Mouse (Mus musculus): Measurements from ENCODE around the gene Slc31a2.

Gene Slc31a2

DNA sequence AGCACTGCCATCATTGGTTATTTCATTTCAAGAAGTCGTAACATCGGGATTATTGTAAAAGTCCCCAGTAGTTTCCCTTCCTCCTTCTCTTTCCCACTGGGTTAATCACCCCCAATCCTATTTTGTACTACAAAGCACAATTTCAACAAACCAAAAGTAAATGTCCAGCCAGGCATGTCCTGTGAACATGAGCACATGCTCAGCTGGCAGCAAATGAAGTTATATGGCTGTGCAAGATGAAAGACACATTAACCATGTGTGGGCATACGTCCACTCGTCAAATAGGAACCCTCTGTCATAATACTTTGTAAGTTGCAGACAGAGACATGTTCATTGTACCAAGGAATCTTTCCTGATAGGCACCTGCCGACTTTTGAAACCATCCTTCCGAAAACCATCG lies 20.6 kb downstream of the Slc31a2 start:
- DNase-seq = no peak

GRCm38 (mm10) chr4:62285576-62285975 lies 23.2 kb downstream of the Slc31a2 start:
- no peak for DNase-seq

DNA sequence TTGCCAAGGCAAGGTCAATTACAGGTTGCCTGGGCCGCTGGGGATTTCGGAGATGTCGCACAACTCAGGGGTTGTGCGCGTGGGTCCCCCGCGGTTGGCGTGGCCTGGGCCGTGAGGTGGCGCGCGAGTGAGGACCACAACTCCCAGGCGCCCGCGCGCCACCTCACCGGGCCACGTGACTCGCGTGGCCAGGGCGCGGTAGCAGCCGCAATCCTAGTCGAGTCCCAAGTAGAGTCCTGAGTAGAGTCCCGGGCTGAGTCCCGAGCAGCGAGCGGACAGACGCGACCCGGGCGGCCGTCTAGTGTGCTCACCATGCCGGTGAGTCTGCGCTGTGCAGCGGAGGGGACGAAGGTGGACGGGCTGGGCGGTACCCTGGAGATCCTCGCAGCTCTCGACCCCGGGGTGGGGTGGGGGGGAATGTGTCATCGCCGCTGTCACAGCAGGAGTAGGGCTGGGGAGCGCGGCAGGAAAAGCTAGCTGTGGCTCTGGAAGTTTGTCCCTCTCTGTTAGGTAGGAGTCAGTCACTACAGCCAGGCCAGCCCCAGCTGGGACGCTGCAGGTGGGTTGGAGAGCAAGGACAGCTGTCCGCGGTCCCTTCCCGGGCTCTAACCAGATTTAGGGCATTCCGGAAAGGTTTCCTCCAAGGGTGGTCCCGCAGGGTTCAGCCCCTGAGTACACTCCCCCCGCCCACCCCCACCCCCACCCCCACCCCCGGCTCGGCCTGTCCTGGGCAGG lies 24.1 kb downstream of the Slc31a2 start:
- peak; percentile 86 for DNase-seq

DNA sequence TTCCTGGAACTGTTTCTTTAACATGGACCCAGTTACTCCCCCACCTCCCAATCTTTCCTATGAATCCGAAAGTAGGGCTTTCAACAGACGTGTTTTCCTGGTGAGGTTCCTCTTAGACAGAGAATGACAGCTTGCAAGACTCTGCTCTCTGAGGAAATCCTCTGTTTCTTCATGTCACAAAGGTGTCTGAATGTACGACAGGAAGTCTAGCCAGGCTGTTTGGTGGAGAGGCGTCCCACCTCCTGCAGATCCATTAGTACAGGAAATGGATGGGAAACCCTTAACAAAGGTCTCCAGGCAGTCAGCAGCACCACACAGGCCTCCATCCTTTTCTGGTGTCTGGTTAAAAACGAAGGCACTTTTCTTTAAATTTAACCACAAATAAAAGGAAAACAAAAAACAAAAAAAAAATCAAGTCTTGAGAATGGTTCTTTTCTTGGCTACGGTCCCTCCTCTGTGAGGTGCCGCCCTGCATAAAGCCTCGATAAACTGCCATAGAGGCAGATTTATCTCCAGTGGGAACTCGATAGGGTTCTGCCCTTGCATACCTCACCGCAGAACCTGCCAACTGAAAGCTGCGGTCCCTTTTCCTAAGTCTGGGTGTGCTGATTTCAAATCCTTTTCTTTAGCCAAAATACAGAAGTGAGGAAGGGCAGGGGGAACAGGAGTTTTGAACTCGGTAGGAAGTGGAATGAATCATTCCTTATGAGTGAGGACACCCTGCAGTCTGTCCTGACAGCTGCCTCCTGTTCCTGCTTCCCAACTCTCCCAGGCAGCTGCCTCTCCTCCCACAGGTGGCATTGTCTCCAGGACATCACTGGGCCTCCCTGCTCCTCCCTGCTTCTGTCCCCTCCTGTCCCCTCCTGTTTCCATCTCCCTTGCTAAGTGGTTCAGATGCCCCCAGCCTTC lies 24.9 kb downstream of the Slc31a2 start:
- DNase-seq = peak; percentile 47

GRCm38 (mm10) chr4:62289226-62289625 lies 26.9 kb downstream of the Slc31a2 start:
- DNase-seq = peak; percentile 45

GRCm38 (mm10) chr4:62290816-62291505 lies 28.6 kb downstream of the Slc31a2 start:
- no peak for DNase-seq

DNA sequence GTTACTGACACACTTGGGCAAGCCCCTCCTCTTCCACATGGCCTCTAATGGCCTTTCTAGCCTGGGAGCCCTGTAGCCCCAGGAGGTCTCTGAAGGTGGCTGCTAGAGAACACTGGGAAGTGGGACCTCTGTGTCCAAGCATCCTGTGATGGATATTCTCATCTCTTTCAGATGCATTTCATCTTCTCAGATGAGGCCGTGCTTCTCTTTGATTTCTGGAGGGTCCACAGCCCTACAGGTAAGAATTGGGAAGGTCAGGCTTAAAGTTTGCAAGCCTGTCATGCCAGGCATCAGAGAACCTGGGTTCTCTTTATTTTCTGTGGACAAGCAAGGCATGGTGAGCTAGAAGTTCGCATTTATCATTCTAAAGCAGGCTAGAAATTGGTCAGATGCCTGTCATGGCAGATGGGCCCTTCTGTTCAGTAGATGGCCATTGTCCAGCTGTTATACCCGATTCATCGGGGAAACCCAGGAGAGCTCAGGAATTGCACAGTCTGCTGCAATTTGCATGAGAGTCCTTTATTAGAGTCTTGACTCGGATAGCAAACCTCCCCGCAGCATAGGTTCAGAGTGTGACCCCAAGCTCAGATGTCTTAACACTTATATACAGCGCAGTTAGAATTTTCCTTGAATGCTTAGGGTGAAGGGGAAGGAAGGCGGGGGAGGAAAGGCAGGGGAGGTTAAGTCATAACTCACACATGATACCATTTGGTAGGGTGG lies 30.3 kb downstream of the Slc31a2 start:
- no peak for DNase-seq

DNA sequence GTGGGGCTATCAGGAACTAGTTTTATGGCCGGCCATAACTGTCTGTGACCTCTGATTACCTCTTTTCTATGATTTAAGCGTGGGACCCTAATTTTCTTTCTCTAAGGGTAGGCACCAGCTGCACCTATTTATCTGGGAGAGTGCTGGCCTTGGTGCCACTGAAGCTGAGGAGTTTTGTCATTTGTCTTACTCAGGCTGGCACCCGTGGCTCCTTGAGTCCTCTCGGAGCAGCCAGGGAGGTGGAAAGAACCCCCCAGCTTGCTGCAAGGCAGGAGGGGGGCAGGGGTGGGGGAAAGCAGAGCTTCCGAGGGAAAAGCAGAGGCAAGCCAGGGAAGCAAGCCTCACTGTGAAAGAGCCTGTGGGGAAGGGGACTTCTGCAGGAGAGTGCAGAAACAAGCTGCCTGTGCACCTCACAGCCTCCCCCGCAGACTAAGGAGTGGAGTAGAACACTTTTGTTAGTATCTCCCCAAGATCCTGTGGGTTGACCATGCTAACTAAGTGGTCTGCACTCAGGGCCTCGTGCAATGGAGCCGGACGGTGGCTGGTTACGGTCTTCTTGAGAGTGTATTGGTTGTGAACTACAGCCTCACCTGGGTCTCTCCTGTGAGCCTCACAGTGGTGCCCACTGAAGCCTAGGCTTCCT lies 31.0 kb downstream of the Slc31a2 start:
- DNase-seq = no peak

- DNase-seq = no peak
Measured at GRCm38 (mm10) chr4:62294741-62295140, 32.4 kb downstream of the Slc31a2 start.

- no peak for DNase-seq
Measured at GRCm38 (mm10) chr4:62297280-62298130, 35.1 kb downstream of the Slc31a2 start.

- no peak for DNase-seq
Measured at GRCm38 (mm10) chr4:62300001-62300400, 37.6 kb downstream of the Slc31a2 start.

DNA sequence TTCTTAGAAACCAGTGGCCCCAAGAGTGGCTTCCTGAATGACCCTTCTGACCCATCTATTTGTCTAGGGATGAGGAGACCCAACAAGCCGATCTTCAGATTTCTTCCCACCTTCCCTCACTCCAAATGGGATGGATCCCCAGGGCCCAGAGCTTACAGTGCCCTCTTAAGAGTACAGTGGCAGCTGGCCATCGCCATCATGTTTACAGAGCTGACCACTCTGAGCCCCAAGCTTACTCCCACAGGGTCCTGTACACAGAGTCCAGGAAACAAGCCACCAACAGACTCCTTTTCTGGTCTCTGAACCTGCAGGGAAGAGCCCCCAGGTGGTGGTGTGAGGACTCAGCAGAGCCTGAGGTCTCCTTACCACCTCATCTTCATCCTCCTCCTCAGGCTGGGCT lies 40.4 kb downstream of the Slc31a2 start:
- no peak for DNase-seq

DNA sequence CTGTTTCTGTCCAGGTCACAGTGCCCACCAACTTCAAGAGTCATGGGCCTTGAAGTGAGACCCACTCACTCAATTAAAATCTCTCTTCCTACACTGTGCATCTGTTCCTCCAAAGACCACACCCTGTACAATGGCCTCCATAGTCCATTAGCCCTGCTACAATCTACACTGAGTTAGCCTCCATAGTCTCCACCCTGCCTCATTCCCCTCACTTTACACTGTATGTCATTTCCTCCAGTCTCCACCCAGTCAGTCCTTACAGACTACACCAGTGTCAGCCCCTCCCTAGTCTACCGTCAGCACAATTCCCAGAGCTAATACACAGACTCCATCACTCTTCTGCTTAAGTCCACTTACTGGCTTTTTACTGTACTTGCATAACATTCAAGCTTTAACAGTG lies 40.9 kb downstream of the Slc31a2 start:
- no peak for DNase-seq

DNA sequence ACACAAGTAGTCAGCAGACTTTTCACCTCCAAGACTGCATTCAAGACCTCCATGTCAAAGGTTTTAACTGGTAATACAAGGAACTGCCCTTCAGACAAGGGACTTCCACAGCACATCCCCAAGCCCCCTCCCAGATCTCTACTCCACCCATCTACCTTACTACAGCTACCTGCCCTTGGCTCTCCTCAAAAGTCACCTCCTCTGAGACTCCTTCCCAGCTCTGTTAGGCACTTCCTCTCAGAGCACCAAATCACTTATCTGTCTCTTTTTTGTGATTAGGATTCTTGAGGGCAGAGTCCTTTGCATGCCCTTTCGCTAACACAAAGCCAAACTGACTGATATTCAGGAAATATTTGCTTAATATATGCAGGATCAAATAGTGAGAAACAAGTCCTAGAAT lies 43.9 kb downstream of the Slc31a2 start:
- DNase-seq = no peak

- no peak for DNase-seq
Measured at GRCm38 (mm10) chr4:62306840-62307239, 44.5 kb downstream of the Slc31a2 start.

DNA sequence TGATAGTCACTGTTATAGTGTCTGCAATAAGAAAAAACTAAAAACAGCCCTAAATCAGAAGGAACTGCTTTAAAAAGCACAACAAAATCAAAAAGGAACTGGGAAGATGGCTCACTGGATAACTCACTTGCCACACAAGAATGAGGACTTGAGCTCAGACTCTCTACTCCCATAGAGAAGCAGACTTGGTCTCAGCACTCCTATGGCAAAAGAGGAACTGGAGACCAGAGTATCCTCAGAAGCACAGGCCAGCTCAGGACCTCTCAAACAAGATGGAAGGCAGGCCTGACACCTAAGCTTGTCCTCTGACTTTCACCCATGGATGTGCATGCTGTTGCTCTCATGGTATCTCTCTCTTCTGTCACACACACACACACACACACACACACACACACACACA lies 46.0 kb downstream of the Slc31a2 start:
- DNase-seq = no peak

DNA sequence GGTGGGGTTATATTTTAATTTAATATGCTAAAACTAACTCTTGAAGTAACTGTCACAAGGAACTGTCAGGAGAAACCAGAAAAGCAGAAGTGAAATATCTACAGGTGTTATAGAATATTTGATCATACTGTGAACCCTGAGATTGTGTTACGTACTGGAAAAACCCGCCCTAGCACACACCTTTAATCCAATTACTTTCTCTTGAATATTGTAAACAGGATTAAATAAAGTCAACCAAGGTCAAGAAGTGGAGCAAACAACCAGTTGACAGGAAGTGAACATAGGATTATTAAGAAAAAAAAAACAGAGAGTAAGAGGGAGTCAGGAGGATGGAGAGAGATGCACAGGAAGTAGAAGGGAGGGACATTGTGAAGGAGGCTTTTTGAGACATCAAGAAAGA lies 50.5 kb downstream of the Slc31a2 start:
- no peak for DNase-seq

DNA sequence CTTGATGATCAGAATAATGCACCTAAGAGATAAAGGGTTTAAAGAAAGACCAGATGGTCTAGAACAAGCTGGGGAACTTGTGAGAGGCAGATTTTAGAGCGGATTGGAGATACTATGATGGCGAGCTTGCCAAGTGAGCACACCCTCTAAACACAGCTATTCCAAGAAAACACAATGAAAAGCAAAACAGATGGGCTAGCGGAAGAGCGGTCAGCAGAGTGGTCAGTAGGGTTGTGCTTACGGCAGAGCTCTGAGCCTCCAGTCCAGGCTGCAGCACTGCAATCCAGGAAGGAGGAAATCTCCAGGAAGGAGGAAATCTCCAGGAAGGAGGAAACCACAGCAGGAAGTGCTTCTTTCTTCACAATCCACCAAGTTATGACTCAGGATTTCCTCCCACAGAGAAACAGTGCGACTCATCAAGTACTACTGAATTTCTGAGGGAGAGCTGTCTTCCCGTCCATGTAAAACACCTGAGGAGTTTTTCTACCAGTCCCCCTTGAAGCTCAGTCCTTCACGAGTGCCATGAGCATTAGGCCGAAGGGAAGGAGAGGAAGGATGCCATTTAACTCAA lies 51.4 kb downstream of the Slc31a2 start:
- DNase-seq = no peak

DNA sequence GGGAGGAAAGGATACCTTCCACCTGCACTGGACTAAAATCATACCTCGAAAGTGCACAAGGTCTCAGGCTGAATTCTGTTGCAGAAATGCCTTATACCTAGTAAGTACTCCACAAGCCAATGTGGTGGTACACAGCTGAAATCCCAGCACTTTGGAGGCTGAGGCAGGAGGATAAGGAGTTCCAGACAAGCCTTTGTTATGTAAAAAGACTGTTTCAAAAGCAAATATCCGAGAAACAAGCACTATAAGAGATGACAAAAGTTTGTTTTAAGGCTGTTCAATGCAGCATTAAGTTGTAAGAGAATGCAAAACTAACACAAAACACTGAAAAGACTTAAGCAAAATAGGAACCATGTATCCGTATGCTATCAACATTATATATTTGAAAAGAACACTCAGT lies 52.2 kb downstream of the Slc31a2 start:
- DNase-seq = no peak

GRCm38 (mm10) chr4:62316456-62316855 lies 54.1 kb downstream of the Slc31a2 start:
- DNase-seq = no peak

DNA sequence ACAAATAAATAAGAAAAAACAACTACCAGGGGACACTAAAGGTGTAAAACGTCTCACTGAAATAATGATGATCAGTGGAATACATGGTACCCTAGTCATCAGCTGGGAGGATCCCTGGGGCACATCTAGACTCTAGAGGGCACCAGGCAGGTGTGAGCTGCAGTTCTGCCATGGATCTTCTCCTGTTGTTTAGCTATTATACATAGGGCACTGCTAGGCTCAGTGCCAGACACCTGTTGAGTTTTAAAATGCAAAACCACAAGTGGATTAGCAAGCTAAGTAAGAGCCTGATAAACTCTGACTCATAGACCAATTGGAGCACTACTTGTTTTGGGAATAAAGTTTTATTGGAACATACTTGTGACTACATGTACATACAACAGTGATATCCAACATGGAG lies 55.9 kb downstream of the Slc31a2 start:
- DNase-seq = no peak
